Mouse (Mus musculus): ENCODE data around the gene Tcf7l1.

DNA sequence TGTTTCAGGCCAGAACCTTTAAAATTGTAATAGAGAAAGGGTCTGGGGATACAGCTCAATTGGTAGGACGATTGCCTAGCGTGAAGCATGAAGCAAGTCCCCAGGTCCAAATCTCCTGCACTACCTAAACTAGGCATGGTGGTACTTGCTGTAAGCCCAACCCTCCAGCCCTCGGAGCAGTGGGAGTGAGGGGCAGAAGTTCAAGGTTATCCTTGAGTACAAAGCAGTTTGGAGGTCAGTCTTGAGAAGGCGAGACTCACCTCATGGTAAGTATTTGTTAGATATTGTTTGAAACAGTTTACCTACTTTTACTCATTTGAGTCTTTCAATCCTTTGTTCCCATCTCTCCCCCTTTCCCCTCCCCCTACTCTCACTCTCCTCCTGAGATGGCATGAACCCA, 65.9 kb downstream of the Tcf7l1 start:
- no peak for TF ChIP-seq CTCF (IDR thresholded peaks at IDR 0.05)
- no peak for TF ChIP-seq EP300 (IDR thresholded peaks at IDR 0.05)
